20 mouse cellular contexts compared by ENCODE assay signal in the genomic region with DNA sequence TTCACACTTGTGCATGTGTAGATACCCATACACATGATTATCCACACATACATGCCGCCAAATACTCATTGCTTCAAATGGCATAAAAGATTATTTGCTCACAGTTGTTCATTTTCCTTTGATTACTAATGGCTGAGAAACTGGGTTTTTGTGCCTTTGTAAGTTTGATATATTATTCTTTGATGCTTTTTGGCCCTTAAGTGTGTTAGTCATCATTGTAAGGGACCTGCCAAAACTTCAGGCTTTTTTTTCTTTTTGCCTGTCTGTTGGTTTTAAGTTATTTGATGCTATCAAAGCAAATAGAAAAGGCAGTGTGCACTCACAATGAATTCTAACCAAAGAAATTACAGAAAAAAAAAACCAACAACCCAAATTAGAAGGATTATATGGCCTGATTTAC.
"Had no signal": no experiment of that assay in that cellular context is flagged by ENCODE, and none has a peak within 500 bp of the region (broad histone marks: within the 10 kb centered on the region; RNA-seq: fewer than 3 reads in every experiment).

No protein-coding gene starts in this region.

- DNase-seq: lung, adult 18-20 months; lung, embryonic 14.5 days; lung, postnatal 10 days; lung, postnatal 4 days; midbrain, embryonic 14.5 days; retina, postnatal 1 day; right cerebral cortex, adult 18-20 months; right cerebral cortex, postnatal 25 days; right cerebral cortex, postnatal 4 days; thymus, adult 18-20 months; thymus, postnatal 14 days; thymus, postnatal 36 days had no signal

- H3K9me3 ChIP-seq: midbrain, embryonic 10.5 days; midbrain, embryonic 12.5 days; neural tube, embryonic 15.5 days; stomach, embryonic 15.5 days had no signal

- H3K4me3 ChIP-seq: midbrain, embryonic 10.5 days; midbrain, embryonic 12.5 days; myocyte; neural tube, embryonic 13.5 days; neural tube, embryonic 15.5 days; stomach, embryonic 15.5 days had no signal

- H3K27ac ChIP-seq: midbrain, embryonic 10.5 days; midbrain, embryonic 12.5 days; neural tube, embryonic 13.5 days; neural tube, embryonic 15.5 days; stomach, embryonic 15.5 days; stomach, postnatal 0 days had no signal

- H3K27me3 ChIP-seq: midbrain, embryonic 12.5 days; neural tube, embryonic 13.5 days; neural tube, embryonic 15.5 days; stomach, embryonic 15.5 days had no signal

- H3K36me3 ChIP-seq: midbrain, embryonic 10.5 days; midbrain, embryonic 12.5 days; neural tube, embryonic 13.5 days; neural tube, embryonic 15.5 days; stomach, embryonic 15.5 days had no signal

- H3K4me2 ChIP-seq: lung, embryonic 14.5 days; midbrain, embryonic 12.5 days; neural tube, embryonic 13.5 days; neural tube, embryonic 15.5 days; stomach, embryonic 15.5 days had no signal

- ATAC-seq: midbrain, embryonic 16.5 days had no signal

- H3K9ac ChIP-seq: lung, embryonic 14.5 days; midbrain, embryonic 12.5 days; neural tube, embryonic 13.5 days; neural tube, embryonic 15.5 days; stomach, embryonic 15.5 days had no signal

- H3K4me1 ChIP-seq: midbrain, embryonic 10.5 days; midbrain, embryonic 12.5 days; neural tube, embryonic 13.5 days; neural tube, embryonic 15.5 days; stomach, embryonic 15.5 days had no signal
